Mouse (Mus musculus): ENCODE measurements around the gene Slc25a42.

Gene Slc25a42

GRCm38 (mm10) chr8:70170116-70170515 is 42.0 kb downstream of the Slc25a42 start:
- no peak for DNase-seq

- DNase-seq = no peak
Observed at GRCm38 (mm10) chr8:70166504-70167110, 45.5 kb downstream of the Slc25a42 start.

GRCm38 (mm10) chr8:70163316-70163715 is 48.8 kb downstream of the Slc25a42 start:
- no peak for DNase-seq

- DNase-seq = no peak
Observed at GRCm38 (mm10) chr8:70160015-70160414, 52.1 kb downstream of the Slc25a42 start.

- DNase-seq = no peak
Observed at GRCm38 (mm10) chr8:70159211-70159610, 52.9 kb downstream of the Slc25a42 start.

- peak; percentile 44 for DNase-seq
Observed at GRCm38 (mm10) chr8:70158069-70158853, 53.8 kb downstream of the Slc25a42 start.

- no peak for DNase-seq
Observed at GRCm38 (mm10) chr8:70157240-70157800, 54.8 kb downstream of the Slc25a42 start.

- peak; percentile 55 for DNase-seq
Observed at GRCm38 (mm10) chr8:70152537-70153257, 59.4 kb downstream of the Slc25a42 start.

GRCm38 (mm10) chr8:70150158-70150557 is 61.9 kb downstream of the Slc25a42 start:
- DNase-seq = no peak

GRCm38 (mm10) chr8:70147678-70148607 is 64.2 kb downstream of the Slc25a42 start:
- DNase-seq = no peak

- no peak for DNase-seq
Observed at GRCm38 (mm10) chr8:70139981-70140380, 72.1 kb downstream of the Slc25a42 start.

- peak; percentile 100 for DNase-seq
Observed at GRCm38 (mm10) chr8:70139026-70139857, 72.9 kb downstream of the Slc25a42 start, which contains the start of the genes Rfxank, Borcs8 and Mef2b. Gene Rfxank, minus strand, starts transcription at chr8:70139154. Gene Borcs8, plus strand, starts transcription at chr8:70139499. Gene Mef2b, plus strand, starts transcription at chr8:70139711.

GRCm38 (mm10) chr8:70137890-70138289 is 74.2 kb downstream of the Slc25a42 start:
- DNase-seq = no peak

- no peak for DNase-seq
Observed at GRCm38 (mm10) chr8:70136591-70136990, 75.5 kb downstream of the Slc25a42 start.

GRCm38 (mm10) chr8:70134931-70135330 is 77.2 kb downstream of the Slc25a42 start:
- DNase-seq = no peak
